17 mouse cellular contexts compared by ENCODE assay signal in the genomic region with DNA sequence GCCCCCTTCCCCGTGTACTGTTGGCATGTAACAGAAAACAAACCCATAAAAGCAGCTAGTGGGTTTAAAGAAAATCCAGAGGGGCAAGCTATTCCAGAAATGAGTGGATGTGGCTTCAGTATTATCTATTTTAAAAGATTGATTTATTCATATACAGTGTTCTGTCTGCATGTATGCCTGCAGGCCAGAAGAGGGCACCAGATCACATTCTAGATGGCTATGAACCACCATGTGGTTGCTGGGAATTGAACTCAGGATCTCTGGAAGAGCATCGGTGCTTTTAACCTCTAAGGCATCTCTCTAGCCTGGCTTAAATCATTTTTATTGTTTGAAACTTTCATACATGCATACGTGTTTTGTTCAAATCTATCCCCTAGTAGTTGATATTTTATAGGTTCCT. TPM values are rescaled to one million over a fixed set of nuclear protein-coding genes. Genes with fewer than 3 reads are reported as not detected.
A peak's percentile ranks its signal among the peaks of the same experiment; 100 is the strongest.
DNase-seq lines count a peak whose midpoint lies in the region; ATAC-seq and TF ChIP-seq lines count a peak whose summit lies in the region.
"Had no signal": no experiment of that assay in that cellular context is flagged by ENCODE, and none has a peak within 500 bp of the region (broad histone marks: within the 10 kb centered on the region; RNA-seq: fewer than 3 reads in every experiment).

No protein-coding gene starts in this region.

- H3K27ac ChIP-seq in forebrain, postnatal 0 days (ENCODE audit: low read depth, low read length) = no peak overlapping the region
- no peak overlapping the region for H3K27ac ChIP-seq in forebrain, embryonic 12.5 days
- H3K27ac ChIP-seq in left cerebral cortex, adult 2 months = no peak overlapping the region
- H3K27ac ChIP-seq in bone marrow, adult 2 months (ENCODE audit: control insufficient read depth, insufficient read depth, low read depth, low read length, poor library complexity) = no peak overlapping the region
- no peak overlapping the region for H3K27ac ChIP-seq in hindbrain, embryonic 14.5 days
- H3K27ac ChIP-seq: embryonic facial prominence, embryonic 13.5 days; forebrain, embryonic 10.5 days; hindbrain, embryonic 15.5 days; midbrain, embryonic 13.5 days had no signal

- intact Hi-C loops in left cerebral cortex, adult 2 months (cut with DNase I) = no loop called here
- intact Hi-C loops in left cerebral cortex, postnatal 25 days (cut with DNase I) = no loop called here

- no peak overlapping the region for H3K4me3 ChIP-seq in forebrain, postnatal 0 days (ENCODE audit: low read depth, low read length)
- no peak overlapping the region for H3K4me3 ChIP-seq in forebrain, embryonic 12.5 days (replicated peaks)
- no peak overlapping the region for H3K4me3 ChIP-seq in left cerebral cortex, adult 2 months
- no peak overlapping the region for H3K4me3 ChIP-seq in bone marrow, adult 2 months (replicated peaks; ENCODE audit: control insufficient read depth, low read depth, low read length)
- no peak overlapping the region for H3K4me3 ChIP-seq in hindbrain, embryonic 14.5 days (replicated peaks; ENCODE audit: low read length)
- H3K4me3 ChIP-seq: embryonic facial prominence, embryonic 13.5 days; forebrain, embryonic 10.5 days; hindbrain, embryonic 15.5 days; midbrain, embryonic 13.5 days had no signal

- H3K36me3 ChIP-seq in forebrain, postnatal 0 days (ENCODE audit: insufficient read depth) = no peaks in the 10 kb centered on the region
- H3K36me3 ChIP-seq in forebrain, embryonic 12.5 days (replicated peaks) = no peaks in the 10 kb centered on the region
- no peaks in the 10 kb centered on the region for H3K36me3 ChIP-seq in hindbrain, embryonic 14.5 days (replicated peaks; ENCODE audit: control insufficient read depth, insufficient read depth)
- H3K36me3 ChIP-seq: embryonic facial prominence, embryonic 13.5 days; forebrain, embryonic 10.5 days; hindbrain, embryonic 15.5 days; midbrain, embryonic 13.5 days had no signal

- WGBS in forebrain, postnatal 0 days = 73% methylated on average over 3 of the region's 3 CpGs
- 76% methylated on average over 3 of the region's 3 CpGs for WGBS in forebrain, embryonic 12.5 days
- 69% methylated on average over 3 of the region's 3 CpGs for WGBS in bone marrow, adult 2 months
- WGBS in hindbrain, embryonic 14.5 days = 74% methylated on average over 3 of the region's 3 CpGs

- no peak overlapping the region for H3K4me2 ChIP-seq in forebrain, postnatal 0 days (ENCODE audit: low read depth)
- no peak overlapping the region for H3K4me2 ChIP-seq in forebrain, embryonic 12.5 days
- no peak overlapping the region for H3K4me2 ChIP-seq in hindbrain, embryonic 14.5 days (replicated peaks)
- H3K4me2 ChIP-seq: embryonic facial prominence, embryonic 13.5 days; hindbrain, embryonic 15.5 days; midbrain, embryonic 13.5 days had no signal

- no peak for DNase-seq in forebrain, postnatal 0 days
- no peak for DNase-seq in left cerebral cortex, adult 2 months (ENCODE audit: extremely low spot score in 1 of 2, low spot score in 2 of 2)
- no peak for DNase-seq in left cerebral cortex, postnatal 25 days (ENCODE audit: low spot score in 2 of 2)
- peak; percentile 45 for DNase-seq in CD4-positive, CD25-positive, alpha-beta regulatory T cell, adult 2 months (ENCODE audit: low read depth, low spot score)
- DNase-seq in hindbrain, embryonic 14.5 days (ENCODE audit: low spot score) = no peak
- DNase-seq in lung, postnatal 25 days (ENCODE audit: low spot score) = no peak
- DNase-seq: cerebellum, adult 18-20 months; kidney, postnatal 10 days; liver; lung, postnatal 4 days; thymus, postnatal 36 days had no signal

- no peak overlapping the region for H3K9ac ChIP-seq in forebrain, postnatal 0 days
- H3K9ac ChIP-seq in forebrain, embryonic 12.5 days = no peak overlapping the region
- no peak overlapping the region for H3K9ac ChIP-seq in hindbrain, embryonic 14.5 days
- H3K9ac ChIP-seq: embryonic facial prominence, embryonic 13.5 days; hindbrain, embryonic 15.5 days; midbrain, embryonic 13.5 days had no signal

- no peaks in the 10 kb centered on the region for H3K27me3 ChIP-seq in forebrain, postnatal 0 days (ENCODE audit: insufficient read depth, low read length)
- H3K27me3 ChIP-seq in forebrain, embryonic 12.5 days = no peaks in the 10 kb centered on the region
- no peaks in the 10 kb centered on the region for H3K27me3 ChIP-seq in hindbrain, embryonic 14.5 days (ENCODE audit: control insufficient read depth, insufficient read depth, low read length)
- H3K27me3 ChIP-seq: embryonic facial prominence, embryonic 13.5 days; hindbrain, embryonic 15.5 days; midbrain, embryonic 13.5 days had no signal

- TF ChIP-seq CTCF in forebrain, postnatal 0 days (IDR thresholded peaks at IDR 0.05; ENCODE audit: low read depth) = peak; percentile 41
- peak; percentile 41 for TF ChIP-seq CTCF in left cerebral cortex, adult 2 months (IDR thresholded peaks at IDR 0.05)
- TF ChIP-seq CTCF in bone marrow, adult 2 months (IDR thresholded peaks at IDR 0.05; ENCODE audit: control insufficient read depth, insufficient read depth, low read length) = 0 out of 2 replicates have a peak, but pooled peaks have one; percentile 3

- no peak for TF ChIP-seq POLR2A in bone marrow, adult 2 months (IDR thresholded peaks at IDR 0.05; ENCODE audit: borderline replicate concordance, control insufficient read depth, low read depth, low read length)

- no peaks in the 10 kb centered on the region for H3K9me3 ChIP-seq in forebrain, postnatal 0 days (ENCODE audit: low read length)
- H3K9me3 ChIP-seq in forebrain, embryonic 12.5 days = no peaks in the 10 kb centered on the region
- H3K9me3 ChIP-seq in hindbrain, embryonic 14.5 days (ENCODE audit: control insufficient read depth, low read length) = no peaks in the 10 kb centered on the region
- H3K9me3 ChIP-seq: embryonic facial prominence, embryonic 13.5 days; forebrain, embryonic 10.5 days; hindbrain, embryonic 15.5 days; midbrain, embryonic 13.5 days had no signal

- no peak for ATAC-seq in forebrain, postnatal 0 days
- ATAC-seq in forebrain, embryonic 12.5 days (ENCODE audit: low FRiP score) = no peak
- ATAC-seq in hindbrain, embryonic 14.5 days (ENCODE audit: low FRiP score) = no peak
- ATAC-seq: midbrain, embryonic 13.5 days had no signal

- no peaks in the 10 kb centered on the region for H3K4me1 ChIP-seq in forebrain, postnatal 0 days (ENCODE audit: insufficient read depth)
- H3K4me1 ChIP-seq in forebrain, embryonic 12.5 days = no peaks in the 10 kb centered on the region
- no peaks in the 10 kb centered on the region for H3K4me1 ChIP-seq in bone marrow, adult 2 months (ENCODE audit: control insufficient read depth, insufficient read depth, low read length)
- H3K4me1 ChIP-seq in hindbrain, embryonic 14.5 days (replicated peaks; ENCODE audit: control insufficient read depth, insufficient read depth, low read length) = no peaks in the 10 kb centered on the region
- H3K4me1 ChIP-seq: embryonic facial prominence, embryonic 13.5 days; forebrain, embryonic 10.5 days; hindbrain, embryonic 15.5 days; midbrain, embryonic 13.5 days had no signal

RNA-seq across cellular contexts. Expression of gene Slc30a5, which starts 19.9 kb away (rescaled TPM):
- 44.8 and 59.7 TPM in 2 replicates for total RNA-seq in forebrain, postnatal 0 days (2014; rRNA removed)
- 16.9 and 23.0 TPM in 2 replicates for polyA plus RNA-seq in forebrain, postnatal 0 days (2015; fragmentation: Nextera tagmentation; extraction: Ambion mirVana)
- polyA plus RNA-seq in forebrain, embryonic 12.5 days (2016; fragmentation: Nextera tagmentation; extraction: Ambion mirVana) = 44.5 and 47.1 TPM in 2 replicates
- total RNA-seq in left cerebral cortex, adult 2 months (2021) = 10 to 100 TPM; 38.2 to 47.0 TPM
- 10 to 100 TPM; 43.3 to 49.5 TPM for total RNA-seq in left cerebral cortex, postnatal 25 days (2021)
- 20.7 and 23.2 TPM in 2 replicates for polyA plus RNA-seq in bone marrow, adult 2 months (2011; ENCODE audit: insufficient read depth, insufficient read length, low replicate concordance, missing spikeins)
- 41.8 and 44.5 TPM in 2 replicates for polyA plus RNA-seq in hindbrain, embryonic 14.5 days (2014; fragmentation: Nextera tagmentation; extraction: Ambion mirVana)
